Mouse (Mus musculus) right cerebral cortex, postnatal 25 days (tissue): ENCODE measurements around the gene Adtrp.

Source experiments
- DNase-seq: peaks from one replicate; pipeline ENCODE4 v3.0.0; 2022

The Adtrp gene

GRCm38 (mm10) chr13:41847516-41848126, at the start of gene Adtrp:
TSS of gene Adtrp (minus strand) at chr13:41847684.
- DNase-seq, result no peak

DNA sequence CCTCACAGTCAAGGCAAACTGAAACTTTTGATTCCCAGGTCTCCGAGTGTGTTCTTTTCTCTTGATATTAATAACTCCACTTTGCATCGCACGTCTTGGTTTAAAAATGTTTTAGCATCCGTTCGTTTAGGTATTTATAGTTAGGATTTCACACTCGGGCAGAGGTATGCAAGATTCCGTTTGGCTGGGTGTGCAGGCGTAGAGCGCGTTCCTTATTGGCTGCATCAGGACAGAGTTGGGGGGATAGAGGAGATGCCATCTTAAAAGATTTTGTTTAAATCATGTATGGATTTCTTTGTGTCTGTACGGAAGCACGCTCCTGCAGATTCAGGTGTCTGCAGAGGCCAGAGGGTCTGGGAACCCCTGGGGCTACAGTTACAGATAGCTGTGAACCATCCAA, 44.5 kb upstream of the Adtrp start:
- DNase-seq, result no peak

GRCm38 (mm10) chr13:41890618-41891017, 43.1 kb upstream of the Adtrp start:
- no peak for DNase-seq

- DNase-seq, result no peak
These were observed 42.7 kb upstream of the Adtrp start for GRCm38 (mm10) chr13:41890111-41890600.

DNA sequence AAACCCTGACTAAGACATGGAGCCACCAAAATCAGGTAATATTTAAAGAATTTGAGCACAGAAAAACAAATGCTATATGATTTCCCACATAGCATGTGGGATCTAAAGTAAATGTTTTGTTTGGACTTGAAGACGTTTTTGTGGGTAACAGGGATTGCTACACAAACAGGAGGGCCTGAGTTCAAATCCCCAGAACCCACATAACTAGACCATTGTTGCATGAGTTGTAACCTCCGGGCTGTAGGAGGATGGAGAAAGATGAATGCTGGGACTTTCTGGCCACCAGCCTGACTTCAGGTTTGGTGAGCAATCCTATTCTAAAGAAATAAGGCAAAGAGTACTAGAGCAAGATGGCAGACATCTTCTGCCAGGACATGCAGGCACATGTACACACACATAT, 41.2 kb upstream of the Adtrp start:
- no peak for DNase-seq

DNA sequence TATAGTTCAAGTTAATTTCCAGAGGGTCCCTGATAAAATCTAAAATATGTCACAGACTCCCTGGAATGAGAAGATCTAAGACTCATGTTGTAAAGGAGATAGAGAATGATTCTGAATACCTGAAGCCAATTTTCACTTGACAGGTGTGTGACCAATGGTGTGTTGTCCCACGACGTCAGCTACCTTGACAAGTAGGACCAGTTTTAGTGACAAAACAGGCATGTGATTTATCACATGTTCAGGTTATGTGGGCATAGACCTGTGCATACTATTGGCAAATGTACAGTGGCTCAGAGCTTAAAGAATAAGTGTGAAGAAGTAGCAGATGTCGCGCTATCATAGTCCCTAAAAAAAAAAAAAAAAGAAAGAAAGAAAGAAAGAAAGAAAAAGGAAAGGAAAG, 38.6 kb upstream of the Adtrp start:
- no peak for DNase-seq

DNA sequence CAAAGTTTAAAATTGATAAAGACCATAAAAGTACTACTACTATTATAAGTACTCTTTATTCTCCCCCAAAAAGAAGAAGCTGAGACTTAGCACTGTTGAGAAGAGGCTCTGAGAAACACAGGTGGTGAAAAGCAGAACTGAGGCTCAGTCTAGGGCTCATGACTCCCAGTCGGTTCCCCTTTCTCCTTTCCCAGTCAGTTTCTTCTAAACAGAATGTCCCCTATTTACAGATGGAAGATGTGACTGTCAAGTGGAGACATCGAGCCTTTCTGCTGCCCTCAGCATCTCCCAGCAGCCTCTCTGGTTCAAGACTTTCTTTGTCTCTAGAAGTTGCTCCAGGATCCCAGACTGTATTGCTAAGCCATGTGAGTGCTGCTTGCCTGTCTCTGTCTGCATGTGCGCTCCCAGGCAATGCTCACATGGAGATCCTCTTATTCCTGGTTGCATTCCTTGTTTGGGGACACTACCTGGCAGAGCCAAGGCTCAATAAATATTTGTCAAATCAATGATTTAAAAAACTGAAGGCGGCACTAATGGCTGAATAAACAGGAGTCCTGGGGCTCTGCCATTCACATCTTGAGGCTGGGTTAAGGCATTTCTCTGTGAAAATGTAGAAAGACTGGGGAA, 36.3 kb upstream of the Adtrp start:
- DNase-seq, result no peak

GRCm38 (mm10) chr13:41881201-41881600, 33.7 kb upstream of the Adtrp start:
- DNase-seq, result no peak

- DNase-seq, result no peak
These were observed 33.0 kb upstream of the Adtrp start for GRCm38 (mm10) chr13:41880525-41880924.

- DNase-seq, result no peak
These were observed 25.2 kb upstream of the Adtrp start for GRCm38 (mm10) chr13:41872686-41873085.

DNA sequence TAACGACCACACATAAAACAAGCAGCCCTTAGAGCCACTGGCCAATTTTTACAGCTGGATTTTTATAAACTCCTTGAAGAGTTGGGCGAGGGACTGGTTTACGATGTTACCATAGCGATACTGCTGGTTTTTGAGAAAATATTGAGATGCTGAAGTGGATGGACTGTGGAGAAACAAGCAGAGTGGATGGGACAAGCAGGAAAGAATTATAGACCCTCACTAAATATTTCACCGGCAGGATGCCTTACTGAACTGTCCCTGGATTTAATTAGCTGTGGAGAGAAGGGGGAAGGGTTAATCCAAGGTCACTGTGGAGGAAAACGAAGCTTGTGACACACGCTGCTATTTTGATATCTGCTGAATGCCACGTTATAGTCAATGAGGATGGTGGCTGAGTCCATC, 24.7 kb upstream of the Adtrp start:
- DNase-seq, result no peak

GRCm38 (mm10) chr13:41867533-41867932, 20.0 kb upstream of the Adtrp start:
- no peak for DNase-seq

DNA sequence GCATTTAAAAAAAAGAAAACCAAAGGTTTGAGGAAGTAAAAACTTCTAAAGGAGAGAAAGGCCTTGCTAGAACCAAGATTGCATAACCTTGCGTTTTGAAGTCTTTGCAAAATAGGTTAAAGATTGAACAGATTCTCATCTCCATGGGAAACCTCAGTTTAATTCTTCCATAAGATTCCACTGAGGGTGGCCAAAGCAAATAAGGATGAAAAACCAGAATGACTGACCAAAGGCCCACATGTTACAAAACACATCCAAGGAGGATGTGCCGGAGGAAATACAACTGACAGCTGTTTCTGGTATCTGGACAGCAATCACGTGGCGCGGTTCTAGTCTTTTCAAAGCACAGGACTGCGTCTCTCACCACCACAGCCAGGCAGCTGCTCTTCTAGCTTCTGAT, 18.1 kb upstream of the Adtrp start:
- no peak for DNase-seq

DNA sequence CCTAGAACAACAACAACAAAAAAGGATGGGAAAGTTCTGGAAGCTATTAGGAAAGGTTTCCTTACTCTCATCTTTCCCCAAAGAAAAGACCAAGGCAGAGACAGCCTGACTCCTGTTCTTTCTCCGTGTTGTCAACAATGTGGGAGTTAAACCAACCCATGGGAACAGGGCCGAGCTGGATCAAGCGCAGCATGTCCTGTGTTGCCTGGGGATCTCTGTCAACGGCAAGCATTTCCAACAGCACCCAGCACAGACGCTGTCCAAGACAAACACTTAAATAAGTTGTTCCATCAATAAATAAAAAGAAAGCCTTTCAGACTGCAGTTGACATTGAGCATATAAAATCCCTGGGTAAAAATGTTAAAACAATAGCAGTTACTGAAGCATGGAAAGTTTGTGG, 17.6 kb upstream of the Adtrp start:
- DNase-seq, result no peak

GRCm38 (mm10) chr13:41860603-41861405, 13.3 kb upstream of the Adtrp start:
- DNase-seq, result no peak

- DNase-seq, result no peak
These were observed 8.0 kb upstream of the Adtrp start for GRCm38 (mm10) chr13:41855206-41856185.

- DNase-seq, result no peak
These were observed 3.4 kb upstream of the Adtrp start for GRCm38 (mm10) chr13:41850727-41851378.

DNA sequence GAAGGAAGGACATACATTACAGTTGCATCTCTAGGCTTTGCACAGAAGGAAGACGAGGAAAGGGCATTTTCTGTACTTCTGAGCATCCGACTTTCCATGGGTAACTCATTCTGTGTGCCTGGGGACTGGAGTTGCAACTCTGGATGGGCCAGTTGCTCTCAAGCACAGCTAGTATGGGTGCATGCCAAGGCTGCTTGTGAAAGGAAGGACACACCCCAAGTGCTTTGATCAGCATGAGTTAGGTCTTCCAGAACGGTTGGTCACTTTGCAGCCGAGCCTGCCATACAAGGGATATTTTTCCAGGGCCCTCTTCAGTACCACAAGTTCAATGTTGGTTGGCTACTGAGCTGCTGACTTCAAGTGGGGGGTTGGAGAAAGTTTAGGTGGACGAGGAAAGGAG, 968 bp downstream of the Adtrp start:
- DNase-seq, result no peak

DNA sequence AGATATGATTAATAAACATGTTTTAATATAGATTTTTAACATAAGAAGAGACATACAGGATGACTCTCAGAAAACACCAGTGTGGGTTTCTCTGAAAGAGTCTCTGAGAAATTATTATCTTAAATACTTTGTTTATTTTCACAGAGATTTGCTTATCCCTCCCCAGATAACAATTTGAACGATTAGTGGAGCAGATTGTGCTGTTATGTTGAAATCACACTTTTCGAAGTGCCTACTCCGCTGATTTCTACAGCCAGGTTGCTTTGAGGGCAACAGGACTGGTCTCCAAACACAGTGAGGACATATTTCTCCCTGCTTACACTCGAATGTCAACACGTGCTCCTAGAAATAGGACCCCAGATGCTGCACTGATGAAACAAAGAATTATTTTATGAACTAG, 2.5 kb downstream of the Adtrp start:
- DNase-seq, result no peak

- DNase-seq, result no peak
These were observed 3.4 kb downstream of the Adtrp start for GRCm38 (mm10) chr13:41844071-41844470.

- DNase-seq, result no peak
These were observed 13.8 kb downstream of the Adtrp start for GRCm38 (mm10) chr13:41833614-41834139.

DNA sequence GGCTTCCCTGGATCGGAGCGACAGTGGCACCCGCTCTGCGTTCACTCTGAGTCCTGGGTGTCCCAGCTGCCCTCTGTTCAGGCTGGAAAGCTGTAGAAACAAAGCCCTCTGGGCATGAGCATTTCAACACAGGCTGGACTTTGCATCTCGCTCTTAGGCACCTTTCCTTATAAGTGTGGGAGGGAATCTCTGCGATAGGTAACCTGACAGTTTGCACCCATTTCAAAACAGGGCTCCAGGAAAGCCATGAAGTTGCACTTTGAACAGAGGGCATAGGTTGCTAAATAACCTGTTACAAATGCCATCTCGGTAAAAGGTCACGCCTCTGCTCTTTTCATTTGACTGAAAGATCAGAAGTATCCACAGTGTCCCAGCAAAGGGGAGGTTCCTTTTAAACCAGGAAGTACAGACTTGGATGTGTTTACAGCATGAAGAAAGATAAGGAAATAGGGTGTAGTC, 19.2 kb downstream of the Adtrp start:
- DNase-seq, result no peak
